Mouse (Mus musculus): Measurements from ENCODE around the gene Olfr285. TPM values are rescaled to one million over a fixed set of nuclear protein-coding genes. Genes with fewer than 3 reads are reported as not detected.

Olfr285 gene
- total and polyA plus RNA-seq, 2 experiments from 2014 or later, result not detected

DNA sequence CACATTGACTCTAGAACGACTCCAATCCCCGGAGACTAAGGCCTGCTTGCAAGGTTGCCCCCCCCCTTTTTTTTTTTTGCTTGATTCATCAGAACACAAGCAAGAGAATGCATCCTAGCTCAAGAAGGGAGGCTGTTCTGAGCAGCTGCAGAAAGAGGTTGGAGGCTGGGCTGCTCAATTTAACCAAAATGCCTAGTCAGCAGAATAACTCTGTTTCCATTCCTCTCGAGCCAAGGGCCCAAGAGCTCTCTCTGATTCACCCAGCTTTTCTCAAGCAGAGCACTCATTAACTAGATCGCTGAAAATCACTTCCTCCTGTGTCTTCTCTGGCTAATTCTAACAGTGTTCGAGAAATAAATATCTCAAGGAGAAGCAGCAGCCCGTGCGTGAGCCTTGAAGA, 30.7 kb downstream of the Olfr285 start:
- 71% methylated on average over 7 of the region's 7 CpGs for WGBS
- Histone ChIP-seq H3K4me1 (ENCODE audit: insufficient read depth, low read length) (no peaks in the 10 kb centered on the region), H3K4me2 (ENCODE audit: low read depth, low read length) (no peak overlapping the region), H3K9me3 (ENCODE audit: low read length) (no peaks in the 10 kb centered on the region), H3K27ac (no peak overlapping the region), H3K4me3 (ENCODE audit: low read length) (no peak overlapping the region), H3K27me3 (ENCODE audit: insufficient read depth, low read length) (no peaks in the 10 kb centered on the region), H3K9ac (replicated peaks; ENCODE audit: low read length) (no peak overlapping the region), H3K36me3 (ENCODE audit: insufficient read depth, low read length) (peaks cover 8% of the 10 kb centered on the region)
- no peak for TF ChIP-seq CTCF (IDR thresholded peaks at IDR 0.05; ENCODE audit: low read depth)
- no peak for ATAC-seq
- DNase-seq (ENCODE audit: low spot score), result no peak

Other genes starting within 250 kb of the Olfr285 start
- 97.3 and 102 TPM in 2 replicates for gene Pfkm, start 224.8 kb downstream of the Olfr285 start, total RNA-seq (2014; rRNA removed)
- 91.5 and 94.0 TPM in 2 replicates for gene Pfkm, start 224.8 kb downstream of the Olfr285 start, polyA plus RNA-seq (2015; fragmentation: Nextera tagmentation; extraction: Ambion mirVana)
- gene Senp1, start 223.6 kb downstream of the Olfr285 start, total RNA-seq (2014; rRNA removed), result 12.7 and 15.0 TPM in 2 replicates
- 12.5 TPM in 2 replicates for gene Senp1, start 223.6 kb downstream of the Olfr285 start, polyA plus RNA-seq (2015; fragmentation: Nextera tagmentation; extraction: Ambion mirVana)
- 53.3 and 71.5 TPM in 2 replicates for gene Asb8, start 151.7 kb downstream of the Olfr285 start, total RNA-seq (2014; rRNA removed)
- 52.3 and 55.9 TPM in 2 replicates for gene Asb8, start 151.7 kb downstream of the Olfr285 start, polyA plus RNA-seq (2015; fragmentation: Nextera tagmentation; extraction: Ambion mirVana)
- 107 and 116 TPM in 2 replicates for gene Ccdc184, start 150.2 kb downstream of the Olfr285 start, total RNA-seq (2014; rRNA removed)
- 90.4 and 98.0 TPM in 2 replicates for gene Ccdc184, start 150.2 kb downstream of the Olfr285 start, polyA plus RNA-seq (2015; fragmentation: Nextera tagmentation; extraction: Ambion mirVana)
- not detected in 2 replicates for gene Olfr288, start 121.8 kb downstream of the Olfr285 start, total RNA-seq (2014; rRNA removed)
- gene Olfr288, start 121.8 kb downstream of the Olfr285 start, polyA plus RNA-seq (2015; fragmentation: Nextera tagmentation; extraction: Ambion mirVana), result not detected in 2 replicates
- not detected in 2 replicates for gene Gm44579, start 96.4 kb downstream of the Olfr285 start, total RNA-seq (2014; rRNA removed)
- 0.08 and 0.28 TPM in 2 replicates for gene Gm44579, start 96.4 kb downstream of the Olfr285 start, polyA plus RNA-seq (2015; fragmentation: Nextera tagmentation; extraction: Ambion mirVana)
- 2.0 and 5.4 TPM in 2 replicates for gene Olfr287, start 96.3 kb downstream of the Olfr285 start, total RNA-seq (2014; rRNA removed)
- 2.0 and 2.3 TPM in 2 replicates for gene Olfr287, start 96.3 kb downstream of the Olfr285 start, polyA plus RNA-seq (2015; fragmentation: Nextera tagmentation; extraction: Ambion mirVana)
- gene Olfr286, start 82.9 kb downstream of the Olfr285 start, total RNA-seq (2014; rRNA removed), result 0.26 TPM in 1 of 2 replicates, not detected in the other
- not detected in 2 replicates for gene Olfr286, start 82.9 kb downstream of the Olfr285 start, polyA plus RNA-seq (2015; fragmentation: Nextera tagmentation; extraction: Ambion mirVana)
- gene H1fnt, start 60.1 kb downstream of the Olfr285 start, total RNA-seq (2014; rRNA removed), result not detected in 2 replicates
- gene H1fnt, start 60.1 kb downstream of the Olfr285 start, polyA plus RNA-seq (2015; fragmentation: Nextera tagmentation; extraction: Ambion mirVana), result not detected in 2 replicates
- gene Zfp641, start 21.2 kb downstream of the Olfr285 start, total RNA-seq (2014; rRNA removed), result 11.2 and 15.1 TPM in 2 replicates
- gene Zfp641, start 21.2 kb downstream of the Olfr285 start, polyA plus RNA-seq (2015; fragmentation: Nextera tagmentation; extraction: Ambion mirVana), result 7.3 and 9.0 TPM in 2 replicates
- gene Olfr284, start 23.6 kb upstream of the Olfr285 start, total RNA-seq (2014; rRNA removed), result not detected in 2 replicates
- gene Olfr284, start 23.6 kb upstream of the Olfr285 start, polyA plus RNA-seq (2015; fragmentation: Nextera tagmentation; extraction: Ambion mirVana), result not detected in 2 replicates
- gene Olfr283, start 63.6 kb upstream of the Olfr285 start, total RNA-seq (2014; rRNA removed), result not detected in 2 replicates
- gene Olfr283, start 63.6 kb upstream of the Olfr285 start, polyA plus RNA-seq (2015; fragmentation: Nextera tagmentation; extraction: Ambion mirVana), result not detected in 2 replicates
- gene Olfr282, start 113.9 kb upstream of the Olfr285 start, total RNA-seq (2014; rRNA removed), result not detected in 2 replicates
- gene Olfr282, start 113.9 kb upstream of the Olfr285 start, polyA plus RNA-seq (2015; fragmentation: Nextera tagmentation; extraction: Ambion mirVana), result not detected in 2 replicates
- not detected in 2 replicates for gene Olfr281, start 135.2 kb upstream of the Olfr285 start, total RNA-seq (2014; rRNA removed)
- gene Olfr281, start 135.2 kb upstream of the Olfr285 start, polyA plus RNA-seq (2015; fragmentation: Nextera tagmentation; extraction: Ambion mirVana), result not detected in 2 replicates
- not detected in 2 replicates for gene OR5BS1P, start 152.5 kb upstream of the Olfr285 start, total RNA-seq (2014; rRNA removed)
- not detected in 2 replicates for gene OR5BS1P, start 152.5 kb upstream of the Olfr285 start, polyA plus RNA-seq (2015; fragmentation: Nextera tagmentation; extraction: Ambion mirVana)
- gene Lalba, start 165.4 kb upstream of the Olfr285 start, total RNA-seq (2014; rRNA removed), result not detected in 2 replicates
- not detected in 2 replicates for gene Lalba, start 165.4 kb upstream of the Olfr285 start, polyA plus RNA-seq (2015; fragmentation: Nextera tagmentation; extraction: Ambion mirVana)
- not detected in 2 replicates for gene Olfr279, start 175.0 kb upstream of the Olfr285 start, total RNA-seq (2014; rRNA removed)
- not detected in 2 replicates for gene Olfr279, start 175.0 kb upstream of the Olfr285 start, polyA plus RNA-seq (2015; fragmentation: Nextera tagmentation; extraction: Ambion mirVana)
- 53.3 and 69.6 TPM in 2 replicates for gene Kansl2, start 216.9 kb upstream of the Olfr285 start, total RNA-seq (2014; rRNA removed)
- gene Kansl2, start 216.9 kb upstream of the Olfr285 start, polyA plus RNA-seq (2015; fragmentation: Nextera tagmentation; extraction: Ambion mirVana), result 95.1 and 96.8 TPM in 2 replicates

Data from hindbrain, postnatal 0 days (tissue).